Mouse (Mus musculus) embryonic facial prominence, embryonic 12.5 days (tissue): ENCODE data around the gene Gm42417. TPM values are rescaled to one million over a fixed set of nuclear protein-coding genes. Genes with fewer than 3 reads are reported as not detected.

Experiments
- ATAC-seq: fragments of 200-750 bp; cut with Nextera tagmentation; 2 replicates; pipeline ENCODE4 v1.8.0; 2017; ENCODE audit not compliant: insufficient number of reproducible peaks, insufficient read depth, low FRiP score, low TSS enrichment
- H3K27ac ChIP-seq: fragments of 300-500 bp; sonication (generic); 2 replicates; pipeline ENCODE4 v1.5.1; 2016; ENCODE audit warnings: mild to moderate bottlenecking
- H3K27me3 ChIP-seq: fragments of 300-500 bp; sonication (generic); 2 replicates; pipeline ENCODE4 v1.6.1; 2016; ENCODE audit warnings: mild to moderate bottlenecking, moderate library complexity
- H3K36me3 ChIP-seq: fragments of 300-500 bp; sonication (generic); 2 replicates; pipeline ENCODE4 v1.6.1; 2016; ENCODE audit warnings: mild to moderate bottlenecking
- H3K4me1 ChIP-seq: fragments of 300-500 bp; sonication (generic); 2 replicates; pipeline ENCODE4 v1.6.1; 2016
- H3K4me2 ChIP-seq: fragments of 300-500 bp; sonication (generic); replicated peaks from 2 replicates; pipeline ENCODE4 v1.6.1; 2016; ENCODE audit warnings: mild to moderate bottlenecking, moderate library complexity
- H3K4me3 ChIP-seq: fragments of 300-500 bp; sonication (generic); 2 replicates; pipeline ENCODE4 v1.5.1; 2016; ENCODE audit warnings: mild to moderate bottlenecking
- H3K9ac ChIP-seq: fragments of 300-500 bp; sonication (generic); 2 replicates; pipeline ENCODE4 v1.6.1; 2016; ENCODE audit warnings: mild to moderate bottlenecking, moderate library complexity
- H3K9me3 ChIP-seq: fragments of 300-500 bp; sonication (generic); 2 replicates; pipeline ENCODE4 v1.6.1; 2016; ENCODE audit warnings: mild to moderate bottlenecking, moderate library complexity
- WGBS: fragments of 180-500 bp; shearing (Covaris S2); methylation state at CpG from one replicate; pipeline ENCODE4 v1.1.7; 2016; 5-methylcytosine and 5-hydroxymethylcytosine counted together
- polyA plus RNA-seq: library from polyadenylated mRNA; unstranded; fragments of >200 nt; fragmentation: Nextera tagmentation; extraction: Ambion mirVana; gene quantifications from 2 replicates; pipeline ENCODE4 v1.2.1, GENCODE M21; 2016

Gm42417 gene
- polyA plus RNA-seq, 1 experiment from 2014 or later: 0.49 TPM

DNA sequence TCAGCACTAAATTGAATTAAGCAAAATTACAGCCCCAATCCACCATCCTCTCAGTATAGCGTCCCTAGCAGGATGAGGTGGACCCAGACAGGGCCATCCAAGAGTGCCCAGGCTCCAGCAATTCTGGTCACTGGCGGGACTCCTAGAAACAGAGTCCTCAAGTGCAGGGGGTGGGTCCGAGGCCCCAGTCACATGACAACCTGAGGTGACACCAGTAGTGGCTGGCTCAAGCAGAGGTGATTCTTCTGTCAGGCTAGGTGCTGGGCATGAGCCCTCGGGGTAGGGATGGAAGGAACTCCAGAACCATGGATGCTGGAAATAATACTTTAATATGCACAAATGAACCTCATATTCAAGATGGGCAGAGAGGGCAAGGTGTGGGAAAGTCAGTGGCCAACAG lies 23.2 kb upstream of the Gm42417 start:
- no peak for ATAC-seq
- Histone ChIP-seq H3K9ac (no peak overlapping the region), H3K4me1 (peaks cover 31% of the 10 kb centered on the region), H3K9me3 (no peaks in the 10 kb centered on the region), H3K36me3 (no peaks in the 10 kb centered on the region), H3K27me3 (no peaks in the 10 kb centered on the region), H3K4me2 (no peak overlapping the region), H3K4me3 (no peak overlapping the region), H3K27ac (no peak overlapping the region)
- WGBS: 62% methylated on average over 4 of the region's 4 CpGs

DNA sequence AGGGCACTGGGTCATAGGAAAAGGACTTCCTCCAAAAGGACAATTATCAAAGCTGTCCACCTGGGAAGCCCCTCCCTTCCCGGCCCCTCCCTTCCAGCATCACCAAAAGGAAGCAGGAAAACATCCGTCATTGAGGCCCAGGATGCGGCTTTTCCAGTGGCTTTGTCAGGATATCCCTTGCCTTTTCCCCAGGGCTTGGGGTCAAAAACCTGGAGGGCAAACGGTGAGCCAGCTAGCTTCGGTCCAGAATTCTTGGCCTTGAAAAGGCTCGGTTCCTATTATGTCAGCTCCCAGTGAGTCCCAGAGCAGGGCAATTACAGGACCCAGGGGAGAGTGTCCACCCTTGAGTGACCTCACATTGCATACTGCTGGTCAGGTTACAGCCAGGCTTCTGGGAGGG lies 21.7 kb upstream of the Gm42417 start:
- Histone ChIP-seq H3K4me2 (no peak overlapping the region), H3K9me3 (no peaks in the 10 kb centered on the region), H3K27me3 (no peaks in the 10 kb centered on the region), H3K27ac (no peak overlapping the region), H3K9ac (no peak overlapping the region), H3K4me1 (peaks cover 23% of the 10 kb centered on the region), H3K36me3 (no peaks in the 10 kb centered on the region), H3K4me3 (no peak overlapping the region)
- WGBS: 44% methylated on average over 6 of the region's 6 CpGs
- ATAC-seq: no peak

DNA sequence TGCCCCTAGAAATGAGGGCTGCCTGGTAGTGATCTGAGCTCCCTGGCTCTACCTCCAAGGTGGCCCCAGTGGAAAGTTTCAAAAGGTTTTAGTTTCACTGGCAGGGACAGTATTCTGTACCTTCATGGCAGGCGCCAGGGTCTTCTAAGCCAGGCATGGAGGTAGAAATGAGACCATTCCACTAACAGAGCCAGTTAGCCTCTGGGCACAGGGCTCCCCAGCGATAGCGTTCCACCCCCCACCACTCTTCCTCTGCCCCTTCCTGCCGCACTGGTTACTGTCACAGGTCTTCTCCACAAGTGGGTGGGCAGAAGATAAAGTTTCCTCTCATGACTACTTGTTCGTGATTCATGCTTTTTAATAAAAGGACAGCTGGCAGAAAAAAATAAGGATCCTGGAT lies 20.7 kb upstream of the Gm42417 start:
- peaks cover 33% of the 10 kb centered on the region for H3K4me1 ChIP-seq
- no peak overlapping the region for H3K4me3 ChIP-seq
- H3K27ac ChIP-seq: no peak overlapping the region
- no peak overlapping the region for H3K9ac ChIP-seq
- 54% methylated on average over 5 of the region's 5 CpGs for WGBS
- no peak for ATAC-seq
- no peaks in the 10 kb centered on the region for H3K27me3 ChIP-seq
- H3K9me3 ChIP-seq: no peaks in the 10 kb centered on the region
- peaks cover 4% of the 10 kb centered on the region for H3K36me3 ChIP-seq
- H3K4me2 ChIP-seq: no peak overlapping the region

GRCm38 (mm10) chr1:36559256-36559655 lies 20.0 kb upstream of the Gm42417 start:
- H3K36me3 ChIP-seq: peaks cover 11% of the 10 kb centered on the region
- no peak for ATAC-seq
- H3K9me3 ChIP-seq: no peaks in the 10 kb centered on the region
- H3K27ac ChIP-seq: peak overlapping the region; percentile 99; the same call in 1 of the 2 replicates
- 11% methylated on average over 4 of the region's 4 CpGs for WGBS
- H3K4me3 ChIP-seq: peak overlapping the region; percentile 84; the same call in 1 of the 2 replicates
- H3K27me3 ChIP-seq: no peaks in the 10 kb centered on the region
- H3K9ac ChIP-seq: no peak overlapping the region
- peak overlapping the region; percentile 81 for H3K4me2 ChIP-seq
- H3K4me1 ChIP-seq: peaks cover 39% of the 10 kb centered on the region

GRCm38 (mm10) chr1:36558031-36558993 lies 19.1 kb upstream of the Gm42417 start, which contains the start of gene Sema4c:
Gene Sema4c, minus strand, starts transcription at chr1:36558349.
- H3K4me2 ChIP-seq: peak within 1 kb of the TSS; percentile 81
- peak within 1 kb of the TSS; percentile 99 for H3K27ac ChIP-seq
- peaks cover 20% of the 10 kb centered on the region for H3K36me3 ChIP-seq
- WGBS: under 1% methylated on average over 69 of the region's 69 CpGs
- H3K9me3 ChIP-seq: no peaks in the 10 kb centered on the region
- H3K4me3 ChIP-seq: peak within 1 kb of the TSS; percentile 84
- peak; percentile 50 for ATAC-seq
- H3K9ac ChIP-seq: peak within 1 kb of the TSS; percentile 95
- H3K4me1 ChIP-seq: peaks cover 43% of the 10 kb centered on the region
- H3K27me3 ChIP-seq: no peaks in the 10 kb centered on the region

- peak overlapping the region; percentile 99 for H3K27ac ChIP-seq
- no peaks in the 10 kb centered on the region for H3K27me3 ChIP-seq
- peak overlapping the region; percentile 84 for H3K4me3 ChIP-seq
- H3K9me3 ChIP-seq: no peaks in the 10 kb centered on the region
- H3K4me1 ChIP-seq: peaks cover 43% of the 10 kb centered on the region
- under 1% methylated on average over 48 of the region's 48 CpGs for WGBS
- peak overlapping the region; percentile 95 for H3K9ac ChIP-seq
- H3K36me3 ChIP-seq: peaks cover 28% of the 10 kb centered on the region
- peak overlapping the region; percentile 81 for H3K4me2 ChIP-seq
- ATAC-seq: peak; percentile 85
Observed at GRCm38 (mm10) chr1:36557457-36558011, 18.3 kb upstream of the Gm42417 start.

GRCm38 (mm10) chr1:36556553-36557456 lies 17.6 kb upstream of the Gm42417 start:
- H3K4me2 ChIP-seq: peak overlapping the region; percentile 81
- peak overlapping the region; percentile 95 for H3K9ac ChIP-seq
- no peaks in the 10 kb centered on the region for H3K27me3 ChIP-seq
- peaks cover 36% of the 10 kb centered on the region for H3K4me1 ChIP-seq
- peak overlapping the region; percentile 84 for H3K4me3 ChIP-seq
- ATAC-seq: peak; percentile 69
- under 1% methylated on average over 52 of the region's 52 CpGs for WGBS
- no peaks in the 10 kb centered on the region for H3K9me3 ChIP-seq
- peak overlapping the region; percentile 99 for H3K27ac ChIP-seq
- H3K36me3 ChIP-seq: peaks cover 35% of the 10 kb centered on the region

GRCm38 (mm10) chr1:36555798-36556395 lies 16.7 kb upstream of the Gm42417 start:
- H3K36me3 ChIP-seq: peaks cover 44% of the 10 kb centered on the region
- WGBS: under 1% methylated on average over 8 of the region's 8 CpGs
- peak overlapping the region; percentile 81 for H3K4me2 ChIP-seq
- H3K9ac ChIP-seq: peak overlapping the region; percentile 95
- peak overlapping the region; percentile 99 for H3K27ac ChIP-seq
- peaks cover 36% of the 10 kb centered on the region for H3K4me1 ChIP-seq
- H3K27me3 ChIP-seq: no peaks in the 10 kb centered on the region
- H3K4me3 ChIP-seq: peak overlapping the region; percentile 84
- ATAC-seq: no peak
- H3K9me3 ChIP-seq: no peaks in the 10 kb centered on the region

GRCm38 (mm10) chr1:36554633-36555399 lies 15.6 kb upstream of the Gm42417 start:
- WGBS: 64% methylated on average over 21 of the region's 21 CpGs
- Histone ChIP-seq H3K9ac (peak overlapping the region; percentile 95), H3K4me2 (peak overlapping the region; percentile 81), H3K36me3 (peaks cover 55% of the 10 kb centered on the region), H3K4me1 (peaks cover 37% of the 10 kb centered on the region), H3K27me3 (no peaks in the 10 kb centered on the region), H3K9me3 (no peaks in the 10 kb centered on the region), H3K4me3 (peak overlapping the region; percentile 84), H3K27ac (peak overlapping the region; percentile 99)
- ATAC-seq: no peak

- no peak overlapping the region for H3K4me2 ChIP-seq
- no peak overlapping the region for H3K9ac ChIP-seq
- H3K27ac ChIP-seq: no peak overlapping the region
- H3K36me3 ChIP-seq: peaks cover 68% of the 10 kb centered on the region
- ATAC-seq: no peak
- H3K9me3 ChIP-seq: no peaks in the 10 kb centered on the region
- 90% methylated on average over 16 of the region's 16 CpGs for WGBS
- no peak overlapping the region for H3K4me3 ChIP-seq
- no peaks in the 10 kb centered on the region for H3K27me3 ChIP-seq
- H3K4me1 ChIP-seq: peaks cover 46% of the 10 kb centered on the region
Observed at GRCm38 (mm10) chr1:36552506-36552905, 13.3 kb upstream of the Gm42417 start.
